15 mouse cellular contexts compared by ENCODE assay signal in genomic region chr2:38637716-38638267, GRCm38 (mm10). TPM values are rescaled to one million over a fixed set of nuclear protein-coding genes. Genes with fewer than 3 reads are reported as not detected.
A peak's percentile ranks its signal among the peaks of the same experiment; 100 is the strongest.
DNase-seq lines count a peak whose midpoint lies in the region; ATAC-seq and TF ChIP-seq lines count a peak whose summit lies in the region.
"Had no signal": no experiment of that assay in that cellular context is flagged by ENCODE, and none has a peak within 500 bp of the region (broad histone marks: within the 10 kb centered on the region; RNA-seq: fewer than 3 reads in every experiment).

No protein-coding gene starts in this region.

- H3K9me3 ChIP-seq in lung, postnatal 0 days (ENCODE audit: low read length) = no peaks in the 10 kb centered on the region
- H3K9me3 ChIP-seq: liver, embryonic 15.5 days had no signal

- intact Hi-C loops in gastrocnemius, adult 2 months (cut with DNase I) = no loop called here

- TF ChIP-seq EP300 in lung, postnatal 0 days (IDR thresholded peaks at IDR 0.05) = no peak

- no peak for DNase-seq in gastrocnemius, adult 2 months
- no peak for DNase-seq in gastrocnemius, postnatal 4 days (ENCODE audit: low spot score in 2 of 2)
- DNase-seq in lung, postnatal 0 days (ENCODE audit: low spot score) = peak; percentile 26
- no peak for DNase-seq in lung, postnatal 36 days
- DNase-seq in NIH3T3 (ENCODE audit: low read depth) = peak; percentile 50
- peak; percentile 17 for DNase-seq in retina, postnatal 1 day
- no peak for DNase-seq in testis, postnatal 14 days (ENCODE audit: low spot score)
- no peak for DNase-seq in left cerebral cortex, adult 9 months (ENCODE audit: low spot score in 2 of 2)
- DNase-seq: embryo, embryonic 11 days; heart, adult 18-20 months; kidney, postnatal 10 days; right cerebral cortex, postnatal 4 days; thymus, adult 2 months had no signal

- H3K4me1 ChIP-seq in lung, postnatal 0 days (ENCODE audit: insufficient read depth, low read depth, low read length) = no peaks in the 10 kb centered on the region

- ATAC-seq in lung, postnatal 0 days = no peak

- no peak overlapping the region for H3K4me3 ChIP-seq in gastrocnemius, adult 2 months
- no peak overlapping the region for H3K4me3 ChIP-seq in lung, postnatal 0 days (ENCODE audit: low read depth, low read length)
- H3K4me3 ChIP-seq: liver, embryonic 15.5 days had no signal

- 74% methylated on average over 4 of the region's 4 CpGs for WGBS in lung, postnatal 0 days

- no peak overlapping the region for H3K9ac ChIP-seq in lung, postnatal 0 days (replicated peaks; ENCODE audit: low read depth)
- H3K9ac ChIP-seq: liver, embryonic 15.5 days had no signal

- H3K4me2 ChIP-seq in lung, postnatal 0 days (replicated peaks; ENCODE audit: low read depth, low read length) = no peak overlapping the region
- H3K4me2 ChIP-seq: liver, embryonic 15.5 days; midbrain, embryonic 11.5 days had no signal

- H3K27me3 ChIP-seq in lung, postnatal 0 days (replicated peaks; ENCODE audit: insufficient read depth, low read length) = no peaks in the 10 kb centered on the region
- H3K27me3 ChIP-seq: liver, embryonic 15.5 days had no signal

- peaks cover 38% of the 10 kb centered on the region; the same call in 1 of the 2 replicates for H3K36me3 ChIP-seq in lung, postnatal 0 days (ENCODE audit: insufficient read depth, low read length)

- peak; percentile 74 for TF ChIP-seq CTCF in gastrocnemius, adult 2 months (IDR thresholded peaks at IDR 0.05)
- TF ChIP-seq CTCF in lung, postnatal 0 days (IDR thresholded peaks at IDR 0.05) = peak; percentile 38

- H3K27ac ChIP-seq in gastrocnemius, adult 2 months = no peak overlapping the region
- no peak overlapping the region for H3K27ac ChIP-seq in lung, postnatal 0 days (ENCODE audit: low read length)
- H3K27ac ChIP-seq: liver, embryonic 15.5 days had no signal

RNA-seq across cellular contexts. Expression of gene Psmb7, which starts 6.1 kb away (rescaled TPM):
- total RNA-seq in gastrocnemius, adult 2 months (2021) = 100 to 1,000 TPM; 295 to 298 TPM
- 100 to 1,000 TPM; 277 to 291 TPM for total RNA-seq in gastrocnemius, postnatal 4 days (2021)
- 129 and 135 TPM in 2 replicates for polyA plus RNA-seq in lung, postnatal 0 days (2015; fragmentation: Nextera tagmentation; extraction: Ambion mirVana)

Comparison
In these comparisons a context has a peak if more than half of its experiments do, and no peak if none do; other contexts are left out.
1. DNase-seq: peak in lung, postnatal 0 days (single experiment), NIH3T3 (single experiment) and retina, postnatal 1 day (single experiment); none in gastrocnemius, adult 2 months (single experiment), gastrocnemius, postnatal 4 days (0 of 2), lung, postnatal 36 days (single experiment), testis, postnatal 14 days (single experiment) and left cerebral cortex, adult 9 months (0 of 2).